Mouse (Mus musculus): ENCODE measurements around the gene Mrps31. TPM values are rescaled to one million over a fixed set of nuclear protein-coding genes. Genes with fewer than 3 reads are reported as not detected.

Mrps31 gene
- polyA plus RNA-seq, 1 experiment = 17.2 TPM

DNA sequence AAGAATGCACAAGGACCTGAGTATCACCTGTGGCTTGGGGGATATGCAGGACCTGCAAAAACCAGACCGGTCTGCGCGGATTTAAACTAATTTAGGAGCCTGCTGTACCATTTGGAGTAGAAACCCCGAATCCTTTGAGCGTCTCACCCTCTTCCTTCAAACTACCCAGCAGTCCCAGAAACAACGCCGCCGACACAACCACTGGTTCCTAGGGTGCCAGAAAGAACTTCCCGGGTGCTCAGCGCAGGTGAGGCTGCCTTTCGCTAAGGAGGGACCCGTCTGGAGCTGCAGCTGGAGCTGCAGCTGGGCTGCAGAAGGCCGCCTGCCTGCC lies 13.4 kb upstream of the Mrps31 start:
- TF ChIP-seq CTCF (IDR thresholded peaks at IDR 0.05; ENCODE audit: low read depth, low read length) (no peak), POLR2A (IDR thresholded peaks at IDR 0.05; ENCODE audit: borderline replicate concordance, low read depth, low read length) (no peak)
- Histone ChIP-seq H3K4me1 (ENCODE audit: control insufficient read depth, insufficient read depth, low read length) (peaks cover 4% of the 10 kb centered on the region), H3K4me3 (ENCODE audit: insufficient read depth, low read length) (peak overlapping the region; percentile 99), H3K27ac (ENCODE audit: insufficient read depth, low read depth, low read length) (no peak overlapping the region; the same call in 1 of the 2 replicates)

GRCm38 (mm10) chr8:22398142-22398951 lies 12.8 kb upstream of the Mrps31 start, which contains the start of gene Slc25a15:
TSS of gene Slc25a15 (minus strand) at chr8:22398597.
- H3K4me1 ChIP-seq (ENCODE audit: control insufficient read depth, insufficient read depth, low read length) = peaks cover 4% of the 10 kb centered on the region
- peak within 1 kb of the TSS; percentile 99 for H3K4me3 ChIP-seq (ENCODE audit: insufficient read depth, low read length)
- TF ChIP-seq CTCF (IDR thresholded peaks at IDR 0.05; ENCODE audit: low read depth, low read length) (no peak), POLR2A (IDR thresholded peaks at IDR 0.05; ENCODE audit: borderline replicate concordance, low read depth, low read length) (peak; percentile 97)
- no peak within 1 kb of the TSS; the same call in 1 of the 2 replicates for H3K27ac ChIP-seq (ENCODE audit: insufficient read depth, low read depth, low read length)

DNA sequence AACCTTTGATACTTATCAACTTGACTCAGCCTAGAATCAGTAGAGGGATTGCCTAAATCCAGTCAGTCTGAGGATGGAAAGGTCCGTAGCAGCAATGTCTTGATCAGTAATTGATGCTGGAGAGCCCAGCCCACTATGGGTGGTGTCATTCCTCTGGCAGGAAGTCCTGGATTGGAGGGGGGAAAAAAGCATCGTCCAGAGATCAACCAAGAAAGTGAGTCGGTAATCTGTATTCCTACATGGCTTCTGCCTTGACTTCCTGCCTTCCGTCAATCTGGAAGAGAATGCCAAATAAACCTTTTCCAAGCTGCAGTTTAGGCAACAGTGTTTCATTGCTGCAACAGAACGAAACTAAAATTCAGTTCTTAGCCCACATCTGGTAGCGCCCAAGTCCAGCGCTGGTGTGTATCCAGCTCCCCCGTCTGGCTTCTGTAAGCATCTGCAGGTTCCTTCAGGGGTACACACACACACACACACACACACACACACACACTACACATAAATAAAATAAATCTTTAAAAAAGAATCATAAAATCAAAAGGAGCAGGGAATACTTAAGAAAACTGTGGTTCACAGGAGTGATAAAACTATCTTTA lies 11.8 kb upstream of the Mrps31 start:
- Histone ChIP-seq H3K27ac (ENCODE audit: insufficient read depth, low read depth, low read length) (no peak overlapping the region), H3K4me1 (ENCODE audit: control insufficient read depth, insufficient read depth, low read length) (peaks cover 4% of the 10 kb centered on the region), H3K4me3 (ENCODE audit: insufficient read depth, low read length) (peak overlapping the region; percentile 99)
- no peak for TF ChIP-seq CTCF (IDR thresholded peaks at IDR 0.05; ENCODE audit: low read depth, low read length)
- no peak for TF ChIP-seq POLR2A (IDR thresholded peaks at IDR 0.05; ENCODE audit: borderline replicate concordance, low read depth, low read length)

DNA sequence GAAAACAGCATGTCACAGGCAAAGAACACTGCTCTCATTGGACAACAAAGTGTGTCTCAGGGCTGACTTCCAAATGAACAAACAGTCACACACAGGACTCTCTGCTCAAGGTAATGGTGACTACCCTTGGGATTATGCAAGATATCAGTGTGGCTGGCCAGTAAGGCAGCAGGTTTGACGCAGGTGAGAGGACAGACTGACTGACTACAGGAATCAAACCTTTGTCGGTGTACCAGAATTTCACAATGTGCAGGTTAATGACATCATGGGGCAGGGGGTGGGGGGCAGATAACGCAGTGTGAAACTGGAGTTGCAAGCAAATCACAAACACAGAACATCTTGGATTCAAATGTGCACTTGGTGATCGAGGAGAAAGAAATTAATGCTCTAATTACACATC lies 10.6 kb upstream of the Mrps31 start:
- TF ChIP-seq POLR2A (IDR thresholded peaks at IDR 0.05; ENCODE audit: borderline replicate concordance, low read depth, low read length) (no peak), CTCF (IDR thresholded peaks at IDR 0.05; ENCODE audit: low read depth, low read length) (no peak)
- Histone ChIP-seq H3K4me3 (ENCODE audit: insufficient read depth, low read length) (no peak overlapping the region), H3K27ac (ENCODE audit: insufficient read depth, low read depth, low read length) (no peak overlapping the region), H3K4me1 (ENCODE audit: control insufficient read depth, insufficient read depth, low read length) (peaks cover 5% of the 10 kb centered on the region)

GRCm38 (mm10) chr8:22403235-22403634 lies 7.9 kb upstream of the Mrps31 start:
- H3K4me1 ChIP-seq (ENCODE audit: control insufficient read depth, insufficient read depth, low read length) = peaks cover 6% of the 10 kb centered on the region
- H3K4me3 ChIP-seq (ENCODE audit: insufficient read depth, low read length) = no peak overlapping the region
- TF ChIP-seq CTCF (IDR thresholded peaks at IDR 0.05; ENCODE audit: low read depth, low read length) (no peak), POLR2A (IDR thresholded peaks at IDR 0.05; ENCODE audit: borderline replicate concordance, low read depth, low read length) (no peak)
- no peak overlapping the region for H3K27ac ChIP-seq (ENCODE audit: insufficient read depth, low read depth, low read length)

GRCm38 (mm10) chr8:22405733-22406132 lies 5.4 kb upstream of the Mrps31 start:
- Histone ChIP-seq H3K27ac (ENCODE audit: insufficient read depth, low read depth, low read length) (no peak overlapping the region), H3K4me3 (ENCODE audit: insufficient read depth, low read length) (no peak overlapping the region), H3K4me1 (ENCODE audit: control insufficient read depth, insufficient read depth, low read length) (peaks cover 8% of the 10 kb centered on the region)
- TF ChIP-seq POLR2A (IDR thresholded peaks at IDR 0.05; ENCODE audit: borderline replicate concordance, low read depth, low read length) (no peak), CTCF (IDR thresholded peaks at IDR 0.05; ENCODE audit: low read depth, low read length) (no peak)

GRCm38 (mm10) chr8:22410688-22411281 lies 376 bp upstream of the Mrps31 start:
- no peak for TF ChIP-seq POLR2A (IDR thresholded peaks at IDR 0.05; ENCODE audit: borderline replicate concordance, low read depth, low read length)
- no peak for TF ChIP-seq CTCF (IDR thresholded peaks at IDR 0.05; ENCODE audit: low read depth, low read length)
- H3K4me1 ChIP-seq (ENCODE audit: control insufficient read depth, insufficient read depth, low read length) = peaks cover 9% of the 10 kb centered on the region
- H3K27ac ChIP-seq (ENCODE audit: insufficient read depth, low read depth, low read length) = no peak overlapping the region
- H3K4me3 ChIP-seq (ENCODE audit: insufficient read depth, low read length) = peak overlapping the region; percentile 91

DNA sequence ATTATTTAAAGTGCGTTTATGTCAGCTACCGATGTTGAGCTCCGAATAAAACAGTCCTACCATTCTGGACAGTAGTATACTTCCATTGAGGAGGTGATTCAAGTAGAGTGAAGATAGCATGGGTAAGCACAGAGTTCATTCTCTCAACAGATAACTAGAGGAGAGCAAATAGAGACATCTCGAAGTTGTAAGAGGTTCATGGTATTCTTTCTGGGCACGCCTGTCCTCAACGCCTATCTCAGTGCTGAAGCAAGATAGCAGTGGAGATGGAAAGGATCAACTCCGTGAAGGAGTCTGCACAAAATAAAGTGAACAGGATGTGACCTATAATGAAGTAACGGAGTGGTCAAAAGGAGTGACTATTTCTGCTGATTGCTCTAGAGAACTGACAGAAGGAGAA lies 810 bp downstream of the Mrps31 start:
- Histone ChIP-seq H3K4me1 (ENCODE audit: control insufficient read depth, insufficient read depth, low read length) (peaks cover 6% of the 10 kb centered on the region; the same call in 1 of the 2 replicates), H3K27ac (ENCODE audit: insufficient read depth, low read depth, low read length) (no peak overlapping the region), H3K4me3 (ENCODE audit: insufficient read depth, low read length) (peak overlapping the region; percentile 91)
- TF ChIP-seq CTCF (IDR thresholded peaks at IDR 0.05; ENCODE audit: low read depth, low read length) = no peak
- TF ChIP-seq POLR2A (IDR thresholded peaks at IDR 0.05; ENCODE audit: borderline replicate concordance, low read depth, low read length) = no peak

Other genes starting within 250 kb of the Mrps31 start
- gene Nek3, start 244.9 kb upstream of the Mrps31 start, polyA plus RNA-seq (2012; ENCODE audit: insufficient read depth, insufficient read length, missing spikeins) = 2.6 and 2.9 TPM in 2 replicates
- 22.0 and 30.3 TPM in 2 replicates for gene Ckap2, start 225.5 kb upstream of the Mrps31 start, polyA plus RNA-seq (2012; ENCODE audit: insufficient read depth, insufficient read length, missing spikeins)
- gene Vps36, start 218.6 kb upstream of the Mrps31 start, polyA plus RNA-seq (2012; ENCODE audit: insufficient read depth, insufficient read length, missing spikeins) = 27.4 and 34.3 TPM in 2 replicates
- 2.5 and 3.3 TPM in 2 replicates for gene Thsd1, start 184.0 kb upstream of the Mrps31 start, polyA plus RNA-seq (2012; ENCODE audit: insufficient read depth, insufficient read length, missing spikeins)
- gene Tpte, start 127.9 kb upstream of the Mrps31 start, polyA plus RNA-seq (2012; ENCODE audit: insufficient read depth, insufficient read length, missing spikeins) = not detected in 2 replicates
- 4.5 and 5.0 TPM in 2 replicates for gene Slc25a15, start 12.8 kb upstream of the Mrps31 start, polyA plus RNA-seq (2012; ENCODE audit: insufficient read depth, insufficient read length, missing spikeins)

Data from bone marrow macrophage, adult 2 months (primary cell).